Mouse (Mus musculus) brain, embryonic 18.5 days (tissue): ENCODE measurements around the gene Naglu.
A peak's percentile ranks its signal among the peaks of the same experiment; 100 is the strongest.

Source experiments
- DNase-seq: peaks from one replicate; pipeline ENCODE4 v3.0.0-alpha.2; 2012; ENCODE audit warnings: low read depth, low spot score

Naglu gene

DNA sequence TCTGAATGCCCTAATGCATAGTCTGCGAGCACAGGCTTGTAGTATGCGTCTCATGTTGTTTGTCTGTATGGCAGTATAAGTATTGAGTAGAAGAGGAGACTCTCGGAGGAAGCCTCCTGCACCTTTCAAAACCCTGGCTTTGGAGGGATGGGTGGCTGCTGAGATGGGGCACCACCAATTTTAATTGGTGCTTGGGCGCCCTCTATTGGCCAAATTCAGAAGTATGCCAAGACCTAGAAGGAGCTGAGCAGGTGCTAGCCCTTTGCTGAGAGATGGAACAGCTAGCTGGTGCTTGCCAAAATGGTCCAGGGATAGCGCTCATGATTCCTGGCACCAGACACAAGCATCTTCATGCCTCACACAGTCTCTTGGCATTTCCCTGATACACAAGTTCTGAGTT, 12.0 kb upstream of the Naglu start:
- no peak for DNase-seq

DNA sequence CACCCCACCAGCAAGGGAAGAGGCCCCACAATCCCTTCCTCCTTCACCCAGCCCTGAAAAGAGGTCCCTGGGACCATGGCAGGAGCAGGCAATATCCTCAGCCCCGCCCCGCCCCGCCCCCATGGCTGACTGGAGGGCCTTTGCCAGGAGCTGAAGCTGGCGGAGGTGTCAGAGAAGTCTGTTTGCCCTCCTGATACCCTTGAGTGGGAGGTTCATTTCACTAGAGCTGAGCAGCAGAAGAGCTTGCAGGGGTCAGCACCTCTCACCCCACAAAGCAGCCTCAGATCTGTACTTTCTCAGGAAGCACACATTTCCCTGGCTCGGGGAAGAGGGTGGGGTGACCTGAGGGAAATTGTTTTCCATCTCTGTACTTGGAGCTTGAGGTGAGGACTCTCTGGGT, 11.1 kb upstream of the Naglu start:
- DNase-seq: no peak

DNA sequence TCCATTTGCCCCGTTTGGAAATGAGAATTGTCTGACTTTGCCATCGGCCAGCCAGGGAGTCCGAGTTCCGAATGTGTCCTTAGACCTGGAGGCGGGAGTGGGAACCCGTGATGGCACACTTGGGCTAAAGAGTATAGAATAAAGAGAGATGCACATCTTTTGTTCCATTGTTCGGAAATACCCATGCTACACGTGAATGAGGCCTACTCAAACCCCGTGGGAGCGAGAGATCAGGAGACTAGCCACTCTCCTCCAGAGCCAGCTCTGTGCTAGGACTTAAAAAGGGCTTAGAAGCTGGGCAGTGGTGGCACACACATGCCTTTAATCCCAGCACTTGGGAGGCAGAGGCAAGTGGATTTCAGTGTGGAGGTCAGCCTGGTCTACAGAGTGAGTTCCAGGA, 10.3 kb upstream of the Naglu start:
- DNase-seq: no peak

DNA sequence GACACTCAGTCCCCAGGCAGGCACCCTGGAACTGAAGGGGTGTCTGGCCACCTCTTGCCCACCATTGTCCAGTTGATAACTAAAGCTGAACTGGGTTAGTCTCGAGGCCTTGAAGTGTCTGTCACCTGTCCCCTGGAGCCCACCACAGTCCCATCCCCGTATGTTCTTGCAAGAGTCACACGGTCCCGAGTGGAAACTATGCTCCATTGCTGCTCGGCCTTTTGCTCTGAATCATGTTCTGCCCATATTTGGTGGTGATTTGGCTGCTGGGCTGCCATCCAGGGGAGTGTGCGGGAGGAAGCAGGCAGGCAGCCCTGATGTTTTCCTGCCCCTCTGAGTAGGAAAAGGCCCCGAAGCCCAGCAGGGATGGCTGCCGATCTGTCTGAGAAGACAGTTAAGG, 9.7 kb upstream of the Naglu start:
- DNase-seq: no peak

DNA sequence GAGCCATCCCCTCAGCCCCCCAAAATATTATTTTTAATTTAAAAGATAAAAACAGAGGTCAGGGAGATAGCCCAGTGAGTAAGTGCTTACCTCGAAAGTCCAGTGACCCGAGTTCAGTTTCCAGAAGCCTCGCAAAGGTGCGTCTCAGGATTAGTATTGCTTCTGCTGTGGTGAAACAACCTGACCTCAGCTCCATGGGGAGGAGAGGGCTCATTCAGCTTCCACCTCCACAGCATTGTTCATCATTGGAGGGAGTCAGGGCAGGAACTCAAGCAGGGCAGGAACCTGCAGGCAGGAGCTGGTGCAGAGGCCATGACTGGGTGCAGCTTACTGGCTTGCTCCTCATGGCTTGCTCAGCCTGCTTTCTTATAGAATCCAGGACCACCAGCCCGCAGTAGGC, 8.8 kb upstream of the Naglu start:
- DNase-seq: no peak

DNA sequence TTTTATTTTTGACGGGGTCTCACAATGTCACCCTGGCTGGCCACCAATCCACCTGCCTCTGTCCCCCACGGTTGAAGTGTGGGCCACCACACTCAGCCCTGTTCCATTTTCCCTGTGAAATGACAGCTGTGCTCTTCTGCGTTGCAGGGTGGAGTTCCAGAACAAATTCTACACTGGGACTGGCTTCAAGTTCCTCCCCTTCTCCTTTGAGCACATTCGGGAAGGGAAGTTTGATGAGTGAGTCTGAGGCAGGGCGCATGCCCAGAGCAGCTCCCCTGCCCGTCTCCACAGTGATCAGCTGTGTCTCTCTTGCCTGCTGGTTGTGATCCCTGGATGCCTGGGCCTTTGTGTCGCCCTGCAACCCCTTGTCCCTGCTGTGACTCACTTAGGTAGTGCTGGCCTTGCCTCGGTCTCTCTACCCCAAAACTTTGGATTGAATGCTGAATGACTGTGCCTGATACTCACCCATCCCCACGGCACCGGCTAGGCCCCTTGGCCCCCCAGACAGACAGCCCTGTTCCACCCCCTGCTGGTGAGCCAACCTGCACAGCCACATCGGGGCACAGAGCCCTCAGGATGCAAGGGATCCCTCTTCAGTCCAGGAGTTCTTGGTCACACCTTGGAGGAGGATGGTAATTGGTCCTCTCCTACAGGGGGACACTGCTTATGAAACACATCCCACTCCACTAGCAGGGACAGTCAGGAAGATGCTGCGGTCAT, 7.5 kb upstream of the Naglu start:
- DNase-seq: no peak

DNA sequence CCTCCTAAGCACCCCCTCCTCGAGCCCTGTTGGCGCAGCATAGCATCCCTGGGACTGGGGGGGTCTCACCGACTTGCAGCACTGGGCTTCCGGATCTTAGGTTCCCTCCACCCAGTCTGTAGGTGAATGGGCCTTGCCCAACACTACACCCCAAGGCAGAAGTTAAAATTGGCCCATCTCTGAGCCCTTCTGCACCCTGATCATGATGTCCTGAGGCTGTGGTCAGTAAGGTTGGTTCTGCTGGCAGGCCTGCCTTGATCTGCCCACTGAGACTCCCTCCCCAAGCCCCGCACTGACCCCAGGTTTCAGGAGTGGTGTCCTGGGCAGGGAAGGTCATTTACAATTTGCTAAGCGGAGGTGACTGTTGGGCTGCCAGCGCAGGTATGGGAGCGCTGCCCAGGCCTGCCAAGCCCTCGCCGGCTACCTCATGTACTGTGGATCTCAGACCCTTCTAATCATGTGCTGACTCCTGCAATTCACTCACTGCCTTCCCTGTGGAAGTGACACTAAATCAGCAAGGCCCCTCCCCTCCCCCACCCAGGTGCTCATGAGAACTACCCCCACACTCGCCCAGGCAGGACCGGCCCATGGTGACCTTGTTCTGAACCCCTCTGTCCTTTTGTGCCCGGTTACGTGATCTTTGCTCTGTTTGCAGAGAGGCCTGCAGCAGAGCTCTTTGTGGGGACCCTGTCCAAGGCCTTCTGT, 6.7 kb upstream of the Naglu start:
- DNase-seq: no peak

DNA sequence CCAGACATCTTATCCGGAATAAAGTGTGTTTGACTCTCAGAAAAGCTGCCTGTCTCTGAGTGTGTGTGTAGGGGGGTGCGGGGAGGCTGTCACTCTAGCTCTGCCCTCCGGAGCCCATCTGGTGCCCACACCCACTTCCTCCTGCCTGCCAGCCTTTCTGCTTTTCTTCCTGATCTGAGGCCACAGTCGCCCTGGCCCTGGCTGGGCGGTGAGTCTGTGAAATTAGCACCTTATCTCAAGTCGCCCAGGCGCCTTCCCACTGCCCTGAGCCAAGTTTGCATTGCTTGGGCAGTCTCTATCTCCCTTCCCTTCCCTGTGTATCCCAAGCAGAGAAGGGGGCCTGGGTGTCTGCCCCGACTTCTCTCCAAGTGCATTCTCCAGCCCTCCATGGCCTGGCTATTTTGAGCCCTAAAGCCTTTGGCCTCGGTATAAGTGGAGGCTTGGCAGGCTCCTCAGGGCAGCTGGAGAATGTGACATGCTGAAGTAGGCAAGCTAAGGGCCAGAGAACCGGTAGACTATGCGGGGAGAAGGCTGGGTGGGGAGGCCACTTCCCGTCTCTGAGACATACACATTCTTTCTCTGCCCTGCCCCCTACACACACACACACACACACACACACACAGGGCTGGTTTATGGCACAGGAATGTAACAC, 6.0 kb upstream of the Naglu start:
- DNase-seq: no peak

DNA sequence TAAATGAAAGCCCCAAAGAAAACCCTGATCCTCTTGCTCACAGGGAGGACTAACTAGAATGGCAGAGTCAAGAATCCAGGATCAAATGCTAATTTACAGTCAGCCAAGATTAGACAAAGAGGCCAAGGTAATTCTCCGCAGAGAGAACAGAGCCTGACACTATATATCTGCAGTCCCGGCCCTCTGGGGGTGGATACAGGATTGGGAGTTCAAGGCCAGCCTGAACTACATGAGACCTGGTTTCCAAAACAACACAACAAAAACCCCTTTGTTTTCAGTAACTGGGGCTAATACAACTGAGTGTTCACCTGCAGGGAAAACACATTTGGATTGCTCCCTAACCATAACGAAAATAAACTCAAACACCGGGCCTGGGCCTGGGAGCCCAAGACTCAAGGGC, 5.3 kb upstream of the Naglu start:
- no peak for DNase-seq

DNA sequence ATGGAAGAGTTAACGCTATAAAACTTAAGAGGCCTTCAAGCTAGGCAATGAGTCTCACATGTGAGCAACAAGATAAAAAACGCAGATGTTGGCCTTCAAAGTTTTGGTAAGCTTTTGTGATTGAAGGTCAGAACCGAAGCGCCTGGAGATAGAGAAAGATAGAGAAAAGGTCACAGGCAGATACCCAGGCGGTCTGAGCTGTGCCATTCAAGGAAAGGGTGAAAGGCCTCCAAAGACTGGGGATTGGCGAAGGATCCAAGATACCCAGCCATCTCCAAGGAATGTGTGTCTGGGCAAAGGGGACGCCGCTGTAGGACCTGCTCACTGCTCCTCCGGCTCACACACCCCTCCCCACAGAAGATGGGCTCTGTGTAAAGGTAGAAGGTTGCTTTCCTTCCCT, 4.8 kb upstream of the Naglu start:
- DNase-seq: no peak

DNA sequence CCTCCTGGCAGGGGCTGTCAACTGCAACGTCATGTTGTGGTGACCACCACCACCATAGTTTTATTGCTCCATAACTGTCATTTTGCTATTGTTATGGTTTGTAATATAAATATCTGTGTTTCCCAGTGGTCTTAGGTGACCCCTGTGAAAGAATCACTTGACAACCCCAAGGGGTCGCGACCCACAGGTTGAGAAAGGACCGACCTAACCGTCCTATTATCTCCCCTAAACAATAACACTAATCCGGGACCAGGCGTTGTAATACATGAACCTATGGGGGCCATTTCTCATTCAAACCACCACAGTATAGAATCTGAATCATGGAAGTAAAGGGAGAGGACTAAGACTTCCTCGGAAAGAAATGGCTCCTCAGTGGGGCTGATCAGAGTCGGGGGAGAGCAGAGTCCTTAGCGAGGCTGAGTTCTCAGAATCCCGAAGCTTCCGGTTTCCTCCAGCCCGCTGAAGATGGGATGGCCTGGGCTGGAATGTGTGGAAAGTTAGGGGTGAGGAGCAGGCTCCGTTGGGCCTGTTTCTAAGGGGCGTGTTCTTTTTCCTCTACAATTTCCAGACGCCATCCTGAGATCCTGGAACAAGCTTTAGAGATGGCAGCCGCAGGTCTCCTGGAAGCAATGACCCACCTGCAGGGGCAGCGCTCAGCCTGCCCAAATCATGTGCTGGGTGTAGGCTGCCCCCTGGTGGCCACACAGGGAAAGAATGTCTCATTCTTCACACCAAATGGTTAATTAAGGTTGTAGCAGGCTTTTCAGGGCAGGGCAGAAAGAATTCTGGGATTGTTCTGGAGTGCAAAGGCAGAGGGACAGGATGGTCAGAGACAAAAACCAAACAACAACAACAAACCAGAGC, 3.0 kb upstream of the Naglu start:
- no peak for DNase-seq

DNA sequence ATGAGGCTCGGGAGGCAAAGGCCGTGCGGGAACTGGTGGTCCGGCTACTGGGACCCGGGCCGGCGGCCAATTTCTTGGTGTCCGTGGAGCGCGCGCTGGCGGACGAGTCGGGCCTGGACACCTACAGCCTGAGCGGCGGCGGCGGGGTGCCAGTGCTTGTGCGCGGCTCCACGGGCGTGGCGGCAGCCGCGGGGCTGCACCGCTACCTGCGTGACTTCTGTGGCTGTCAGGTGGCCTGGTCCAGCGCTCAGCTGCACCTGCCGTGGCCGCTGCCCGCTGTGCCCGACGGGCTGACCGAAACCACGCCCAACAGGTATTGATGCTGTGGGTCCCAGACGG, 346 bp downstream of the Naglu start:
- no peak for DNase-seq

DNA sequence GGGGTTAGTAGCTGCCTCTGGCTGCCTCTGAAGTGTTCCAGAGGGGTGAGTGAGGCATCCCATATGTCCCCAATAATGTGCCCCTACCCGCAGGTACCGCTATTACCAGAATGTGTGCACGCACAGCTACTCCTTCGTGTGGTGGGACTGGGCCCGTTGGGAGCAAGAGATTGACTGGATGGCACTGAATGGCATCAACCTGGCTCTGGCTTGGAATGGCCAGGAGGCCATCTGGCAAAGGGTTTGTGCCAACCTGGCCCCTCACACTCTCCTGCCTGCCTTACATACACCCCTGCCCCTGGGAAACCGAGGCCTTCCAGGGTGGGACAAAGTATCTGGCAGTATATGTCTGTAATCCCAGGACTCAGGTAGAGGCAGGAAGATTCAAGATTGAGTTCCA, 1.2 kb downstream of the Naglu start:
- no peak for DNase-seq

DNA sequence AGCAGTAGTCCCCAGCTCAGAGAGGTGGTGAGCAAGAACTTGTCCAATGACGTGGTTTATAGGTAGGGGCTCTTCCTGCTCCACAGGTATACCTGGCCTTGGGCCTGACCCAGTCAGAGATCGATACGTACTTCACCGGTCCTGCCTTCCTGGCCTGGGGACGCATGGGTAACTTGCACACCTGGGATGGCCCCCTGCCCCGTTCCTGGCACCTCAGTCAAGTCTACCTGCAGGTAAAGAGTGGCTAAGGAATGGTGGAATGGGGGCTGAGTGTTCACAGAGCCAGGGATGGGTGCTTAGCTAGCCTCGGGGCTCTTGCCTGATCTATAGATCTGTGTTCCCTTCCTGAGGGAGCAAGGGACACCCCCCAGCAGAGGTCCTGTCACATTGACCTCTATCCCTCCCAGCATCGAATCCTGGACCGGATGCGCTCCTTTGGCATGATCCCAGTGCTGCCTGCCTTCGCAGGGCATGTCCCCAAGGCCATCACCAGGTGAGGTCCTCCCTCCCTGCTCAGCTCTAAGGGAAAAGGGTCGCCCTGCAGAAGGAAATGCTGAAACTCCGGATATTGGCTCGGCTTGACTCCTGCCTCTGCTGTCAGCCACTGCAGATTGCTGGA, 2.1 kb downstream of the Naglu start:
- no peak for DNase-seq

DNA sequence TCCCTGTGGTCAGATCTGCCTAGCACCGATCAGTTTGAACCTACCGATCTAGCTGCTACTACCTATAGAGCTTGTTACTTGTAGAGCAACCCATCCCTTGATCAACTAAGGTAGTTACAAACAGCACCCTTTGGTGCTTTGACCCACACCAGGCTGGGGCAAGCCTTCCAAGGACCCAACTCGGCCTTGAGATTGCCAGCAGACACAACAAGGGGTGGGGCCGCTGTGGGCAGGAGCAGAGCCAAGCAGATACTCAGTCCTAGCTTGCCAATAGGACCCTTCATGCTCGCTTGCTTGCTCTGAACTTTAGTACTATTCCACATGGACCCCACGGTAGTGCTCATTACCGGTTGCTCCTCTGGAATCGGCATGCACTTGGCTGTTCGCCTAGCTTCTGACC, 8.3 kb downstream of the Naglu start, which contains the start of gene Hsd17b1:
TSS of gene Hsd17b1 (plus strand) at position 291 of the 400 bp plus-strand sequence.
- no peak for DNase-seq

DNA sequence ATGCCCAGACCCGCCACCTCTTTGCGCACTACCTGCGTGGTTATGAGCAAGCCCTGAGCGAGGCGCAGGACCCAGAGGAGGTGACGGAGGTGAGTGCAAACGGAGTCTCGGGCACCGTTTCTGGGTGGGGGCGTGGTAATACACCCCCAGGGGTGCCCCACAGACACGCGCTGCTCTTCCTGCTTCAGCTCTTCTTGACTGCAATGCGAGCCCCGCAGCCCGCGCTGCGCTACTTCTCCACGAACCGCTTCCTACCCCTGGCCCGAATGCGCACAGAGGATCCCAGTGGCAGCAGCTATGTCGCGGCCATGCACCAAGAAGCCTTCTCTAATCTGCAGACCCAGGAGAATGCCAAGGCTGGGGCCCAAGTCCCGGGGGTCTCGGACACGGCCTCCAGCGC, 9.9 kb downstream of the Naglu start:
- DNase-seq: no peak

DNA sequence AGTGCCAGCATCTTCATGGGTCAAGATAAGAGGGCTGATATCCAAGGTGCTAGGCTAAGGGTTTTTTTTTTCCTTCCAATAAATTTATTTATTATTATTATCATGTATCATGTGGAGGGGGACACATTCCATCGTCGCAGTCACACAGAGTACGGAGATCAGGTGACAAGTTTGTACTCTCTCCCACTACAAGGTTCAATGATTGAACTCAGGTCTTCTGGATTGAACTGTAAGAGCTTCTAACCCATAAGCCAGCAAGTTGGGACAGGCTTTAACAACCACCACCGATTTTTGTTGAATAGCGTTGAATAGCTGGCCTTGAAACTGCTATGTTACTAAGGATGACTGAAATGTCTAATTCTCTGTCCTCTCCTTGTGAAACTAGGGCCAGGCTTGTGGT, 10.6 kb downstream of the Naglu start:
- no peak for DNase-seq

DNA sequence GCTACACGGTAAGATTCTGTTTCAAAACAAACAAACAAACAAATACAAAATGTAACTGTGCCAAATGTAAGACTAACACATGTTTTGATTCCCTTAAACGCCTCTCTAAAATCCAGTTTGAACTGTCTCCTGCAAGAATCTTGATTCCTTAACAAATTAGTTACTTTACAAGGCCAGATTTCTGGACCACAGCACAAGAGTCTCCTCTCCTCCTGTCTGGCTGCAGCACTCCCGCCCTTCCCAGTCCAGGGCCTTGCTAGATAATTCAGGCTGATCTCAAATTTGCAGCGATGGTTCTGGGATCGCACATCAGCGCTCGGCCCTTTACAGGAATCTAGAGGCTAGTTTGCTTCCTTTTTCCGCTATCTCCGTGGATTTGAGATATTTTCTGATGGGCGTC, 11.8 kb downstream of the Naglu start:
- DNase-seq: no peak

DNA sequence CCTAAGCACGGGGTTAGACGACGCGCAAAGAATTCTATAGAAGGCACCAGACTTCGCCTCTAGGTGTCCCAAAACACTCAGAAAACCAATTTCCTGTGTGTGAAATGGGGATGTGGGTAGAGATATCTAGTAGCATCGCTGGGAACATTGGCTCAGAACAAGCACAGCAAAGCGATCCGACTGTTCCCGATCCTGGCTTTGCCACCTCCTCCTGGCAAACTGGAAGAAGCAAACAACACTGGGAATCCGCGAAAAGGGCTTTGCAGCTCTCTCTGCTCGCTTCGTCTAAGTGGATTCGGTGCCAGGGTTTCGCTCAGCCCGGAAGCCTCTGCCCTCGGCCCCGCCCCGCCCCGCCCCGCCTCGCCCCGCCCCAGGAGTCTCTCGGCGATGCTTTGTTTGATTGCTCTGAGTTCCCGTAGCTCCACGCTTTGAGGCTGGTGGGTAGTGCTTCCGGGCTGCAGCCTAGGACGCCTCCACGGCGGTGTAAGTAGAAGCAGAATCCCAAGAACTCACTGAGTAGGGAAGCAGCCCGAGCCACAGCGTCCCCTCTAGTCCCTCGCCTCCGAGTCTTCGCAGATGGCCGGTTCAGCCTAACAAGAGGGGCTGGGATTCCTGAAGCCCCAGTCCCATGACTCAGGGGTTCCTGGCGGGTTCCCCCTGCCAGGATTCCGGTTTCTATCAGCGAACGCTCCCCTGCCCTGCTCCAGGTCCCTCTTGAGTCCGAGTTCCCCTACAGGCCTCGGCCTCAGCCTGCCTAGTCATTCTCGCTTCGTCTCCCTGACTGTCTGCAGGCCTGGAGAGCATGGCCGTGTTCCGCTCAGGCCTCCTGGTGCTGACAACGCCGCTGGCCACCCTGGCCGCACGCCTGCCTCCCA, 12.6 kb downstream of the Naglu start, which contains the start of gene Coasy:
TSS of gene Coasy (plus strand) at position 358 of the 875 bp plus-strand sequence.
- DNase-seq: peak; percentile 89

DNA sequence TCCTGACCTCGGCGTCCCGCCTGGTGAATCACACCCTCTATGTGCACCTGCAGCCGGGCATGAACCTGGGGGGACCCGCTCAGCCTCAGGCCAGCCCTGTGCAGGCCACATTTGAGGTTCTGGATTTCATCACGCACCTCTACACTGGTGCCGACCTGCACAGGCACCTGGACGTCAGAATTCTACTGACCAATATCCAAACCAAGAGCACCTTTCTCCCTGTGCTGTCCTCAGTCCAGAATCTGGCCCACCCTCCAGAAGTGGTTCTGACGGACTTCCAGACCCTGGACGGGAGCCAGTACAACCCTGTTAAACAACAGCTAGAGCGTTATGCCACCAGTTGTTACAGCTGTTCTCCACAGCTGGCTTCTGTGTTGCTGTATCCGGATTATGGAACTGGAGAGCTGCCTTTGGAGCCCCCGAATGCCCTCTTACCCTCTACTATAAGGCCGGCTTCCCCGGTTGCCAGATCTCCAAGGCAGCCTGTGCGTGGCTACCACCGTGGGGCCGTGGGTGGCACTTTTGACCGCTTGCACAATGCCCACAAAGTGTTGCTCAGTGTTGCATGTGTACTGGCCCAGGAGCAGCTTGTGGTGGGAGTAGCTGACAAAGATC, 13.4 kb downstream of the Naglu start:
- DNase-seq: no peak
